9 mouse cellular contexts compared by ENCODE assay signal in the genomic region with DNA sequence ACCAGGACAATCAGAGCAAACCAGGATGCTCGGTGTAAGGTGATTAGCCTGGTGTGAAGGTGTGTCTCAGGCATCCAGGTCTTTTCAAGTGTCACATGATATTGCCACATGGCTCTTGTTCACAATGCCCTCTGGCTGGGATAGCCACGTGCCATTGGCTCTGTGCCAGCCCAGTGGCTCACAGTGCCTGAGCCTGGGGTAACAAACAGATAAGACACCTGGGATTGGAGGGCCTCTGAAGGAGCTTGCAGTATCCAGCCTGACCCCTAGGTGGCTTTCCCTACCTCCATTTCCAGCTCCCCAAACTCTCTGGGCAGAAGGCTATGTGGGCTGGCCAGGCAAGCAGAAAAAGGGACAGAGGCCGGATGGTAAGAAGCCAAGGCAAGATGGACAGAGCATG. TPM values are rescaled to one million over a fixed set of nuclear protein-coding genes. Genes with fewer than 3 reads are reported as not detected.
DNase-seq lines count a peak whose midpoint lies in the region; ATAC-seq and TF ChIP-seq lines count a peak whose summit lies in the region.
"Had no signal": no experiment of that assay in that cellular context is flagged by ENCODE, and none has a peak within 500 bp of the region (broad histone marks: within the 10 kb centered on the region; RNA-seq: fewer than 3 reads in every experiment).

No protein-coding gene starts in this region.

- H3K27me3 ChIP-seq in hindbrain, embryonic 14.5 days (ENCODE audit: control insufficient read depth, insufficient read depth, low read length) = no peaks in the 10 kb centered on the region
- no peaks in the 10 kb centered on the region for H3K27me3 ChIP-seq in lung, embryonic 14.5 days (ENCODE audit: insufficient read depth, low read length)
- H3K27me3 ChIP-seq: neural tube, embryonic 12.5 days had no signal

- WGBS in hindbrain, embryonic 14.5 days = 55% methylated on average over 3 of the region's 3 CpGs
- 38% methylated on average over 3 of the region's 3 CpGs for WGBS in lung, embryonic 14.5 days

- H3K4me1 ChIP-seq in hindbrain, embryonic 14.5 days (replicated peaks; ENCODE audit: control insufficient read depth, insufficient read depth, low read length) = peaks cover 2% of the 10 kb centered on the region; the same call in 1 of the 2 replicates
- H3K4me1 ChIP-seq in lung, embryonic 14.5 days (ENCODE audit: insufficient read depth) = no peaks in the 10 kb centered on the region

- no peak overlapping the region for H3K4me2 ChIP-seq in hindbrain, embryonic 14.5 days (replicated peaks)
- no peak overlapping the region for H3K4me2 ChIP-seq in lung, embryonic 14.5 days
- H3K4me2 ChIP-seq: neural tube, embryonic 12.5 days had no signal

- intact Hi-C loops in heart, postnatal 14 days (cut with DNase I) = loop anchor here (5.0 kb wide), 1 partner anchor 168 kb away; no protein-coding TSS in a partner anchor

- H3K9ac ChIP-seq in hindbrain, embryonic 14.5 days = no peak overlapping the region
- H3K9ac ChIP-seq in lung, embryonic 14.5 days = no peak overlapping the region
- H3K9ac ChIP-seq: neural tube, embryonic 12.5 days had no signal

- H3K36me3 ChIP-seq in hindbrain, embryonic 14.5 days (replicated peaks; ENCODE audit: control insufficient read depth, insufficient read depth) = no peaks in the 10 kb centered on the region
- no peaks in the 10 kb centered on the region for H3K36me3 ChIP-seq in lung, embryonic 14.5 days (ENCODE audit: insufficient read depth)
- H3K36me3 ChIP-seq: neural tube, embryonic 12.5 days had no signal

- H3K9me3 ChIP-seq in hindbrain, embryonic 14.5 days (ENCODE audit: control insufficient read depth, low read length) = no peaks in the 10 kb centered on the region
- no peaks in the 10 kb centered on the region for H3K9me3 ChIP-seq in lung, embryonic 14.5 days (ENCODE audit: low read depth, low read length)
- H3K9me3 ChIP-seq: neural tube, embryonic 12.5 days had no signal

- H3K27ac ChIP-seq in hindbrain, embryonic 14.5 days = no peak overlapping the region
- H3K27ac ChIP-seq in lung, embryonic 14.5 days (ENCODE audit: low read depth) = no peak overlapping the region

- TF ChIP-seq CTCF in lung, embryonic 14.5 days (IDR thresholded peaks at IDR 0.05; ENCODE audit: low read depth) = peak; percentile 79

- no peak overlapping the region for H3K4me3 ChIP-seq in hindbrain, embryonic 14.5 days (replicated peaks; ENCODE audit: low read length)
- H3K4me3 ChIP-seq in lung, embryonic 14.5 days (ENCODE audit: low read depth, low read length) = no peak overlapping the region
- H3K4me3 ChIP-seq: neural tube, embryonic 12.5 days had no signal

- DNase-seq in heart, postnatal 14 days = peak; percentile 22 to 28
- no peak for DNase-seq in heart, adult 9 months (ENCODE audit: low spot score in 2 of 2)
- peak; percentile 25 for DNase-seq in Muller cell, postnatal 12 days (ENCODE audit: inconsistent ontology term)
- peak; percentile 77 to 83 for DNase-seq in cerebellum, postnatal 10 days
- peak; percentile 41 for DNase-seq in hindbrain, embryonic 14.5 days (ENCODE audit: low spot score)
- DNase-seq in lung, embryonic 14.5 days = peak; percentile 56
- DNase-seq in right cerebral cortex, postnatal 4 days = no peak
- no peak for DNase-seq in urinary bladder, adult 2 months (ENCODE audit: low spot score)

- ATAC-seq in hindbrain, embryonic 14.5 days (ENCODE audit: low FRiP score) = no peak
- ATAC-seq in lung, embryonic 14.5 days (ENCODE audit: insufficient read depth) = peak; percentile 19; the same call in 1 of the 2 replicates

RNA-seq across cellular contexts. Expression of a gene that starts 35.6 kb away (rescaled TPM):
- total RNA-seq in heart, postnatal 14 days (2021) = 1 to 10 TPM; 2.0 to 2.2 TPM
- 16.9 and 18.8 TPM in 2 replicates for polyA plus RNA-seq in hindbrain, embryonic 14.5 days (2014; fragmentation: Nextera tagmentation; extraction: Ambion mirVana)
- polyA plus RNA-seq in lung, embryonic 14.5 days (2014; fragmentation: Nextera tagmentation; extraction: Ambion mirVana) = 2.2 and 2.5 TPM in 2 replicates
- 10.7 and 11.8 TPM in 2 replicates for polyA plus RNA-seq in urinary bladder, adult 2 months (2012; rRNA removed)

Comparison
In these comparisons a context has a peak if more than half of its experiments do, and no peak if none do; other contexts are left out.
1. DNase-seq: peak in heart, postnatal 14 days (2 of 2), Muller cell, postnatal 12 days (single experiment), cerebellum, postnatal 10 days (2 of 2), hindbrain, embryonic 14.5 days (single experiment) and lung, embryonic 14.5 days (single experiment); none in heart, adult 9 months (0 of 2), right cerebral cortex, postnatal 4 days (single experiment) and urinary bladder, adult 2 months (single experiment).